Mouse (Mus musculus) kidney, adult 2 months (tissue): Measurements from ENCODE around the gene Gars.

Experiments used
- CTCF ChIP-seq: fragments of 200-500 bp; conservative IDR thresholded peaks from 2 replicates; pipeline ENCODE4 v1.5.1; 2011; ENCODE audit warnings: low read depth, mild to moderate bottlenecking, control low read depth, low read length, moderate library complexity, mixed read lengths; ENCODE audit not compliant: insufficient read depth, insufficient read length
- POLR2A ChIP-seq: fragments of 200-500 bp; IDR thresholded peaks from one replicate; pipeline ENCODE4 v1.6.1; 2011; ENCODE audit warnings: low read depth, low read length, control low read depth

DNA sequence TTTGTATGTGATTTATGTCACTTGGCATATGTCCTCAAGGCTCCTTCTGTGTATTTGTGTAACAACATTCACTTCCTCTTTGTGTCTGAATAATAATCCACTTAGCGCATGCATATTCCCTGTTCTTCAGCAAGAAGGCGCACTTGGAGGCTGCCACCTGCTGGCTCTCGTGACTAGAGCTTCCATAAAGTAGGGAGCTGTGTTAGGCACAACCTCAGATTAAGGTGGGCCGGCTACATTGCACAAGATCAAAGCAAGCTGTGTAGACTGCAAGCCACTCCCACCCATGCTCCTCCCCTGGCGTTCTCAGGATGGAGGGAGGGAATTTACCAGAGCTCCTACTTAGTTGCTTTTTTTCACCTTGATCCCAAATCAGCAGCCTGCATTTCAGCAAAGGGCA, 21.6 kb upstream of the Gars start:
- peak; percentile 77 for TF ChIP-seq CTCF
- TF ChIP-seq POLR2A, result no peak
